Mouse (Mus musculus) kidney, postnatal 36 days (tissue): ENCODE data around the gene Actn4.
"Not testable (repeated sequence)": the region's sequence is repeated elsewhere in the genome, so short reads cannot be mapped to it uniquely, and the experiment has no call there.

Source experiments
- DNase-seq, 2 experiments: peaks; one replicate each; pipeline ENCODE4 v3.0.0; 2021 to 2022; ENCODE audit warnings: mixed read lengths in 2 of 2

Actn4 gene

DNA sequence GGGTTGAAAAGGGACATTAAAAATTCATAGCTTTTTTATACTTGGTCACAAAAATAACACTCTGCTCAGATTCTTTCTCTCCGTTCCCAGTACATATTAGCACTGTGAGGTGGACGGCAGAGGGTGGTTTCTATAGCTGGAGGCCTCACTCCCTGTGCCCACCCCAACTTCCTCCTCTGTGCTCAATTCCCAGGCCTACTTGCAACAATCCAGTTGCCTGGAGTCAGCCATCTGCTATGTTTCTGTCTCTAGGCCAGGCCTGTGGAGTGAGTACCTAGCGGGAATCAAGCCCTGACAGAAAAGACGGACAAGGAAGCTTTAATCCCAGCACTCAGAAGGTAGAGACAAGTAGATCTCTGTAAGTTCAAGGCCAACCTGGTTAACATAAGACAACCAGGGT is 39.5 kb downstream of the Actn4 start:
- no peak for DNase-seq

DNA sequence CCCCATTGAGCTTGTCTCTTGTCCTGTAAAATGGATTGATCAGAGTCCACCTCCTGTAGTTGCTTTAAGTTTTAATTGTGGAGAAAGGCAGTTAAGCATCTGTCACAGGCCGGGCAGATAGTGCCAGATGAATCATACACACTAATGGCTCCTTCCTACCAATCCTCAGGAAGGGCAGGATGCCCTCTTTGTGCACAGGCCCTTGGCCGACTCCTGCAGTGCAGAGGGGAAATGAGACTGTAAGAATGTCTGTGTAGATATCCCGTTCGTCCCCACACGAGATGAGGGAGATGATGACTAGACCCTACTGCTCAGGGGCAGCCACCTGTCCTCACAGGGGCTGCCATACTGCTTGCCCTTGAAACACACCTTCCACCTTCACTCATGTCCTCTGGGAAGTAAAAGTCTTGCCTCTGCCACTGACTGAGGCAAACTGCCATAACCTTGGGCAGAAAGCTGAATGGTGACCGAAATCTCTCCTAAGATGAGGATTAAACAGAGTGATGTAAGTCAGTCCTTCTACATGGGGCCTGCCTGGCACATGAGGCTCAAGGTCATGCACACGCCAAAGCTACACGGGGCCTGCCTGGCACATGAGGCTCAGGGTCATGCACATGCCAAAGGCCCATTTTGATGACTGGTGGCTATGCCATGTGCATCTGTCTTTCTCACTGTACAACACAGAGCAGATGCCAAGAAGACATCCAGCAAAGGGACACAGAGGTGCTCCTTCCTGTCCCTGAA is 40.2 kb downstream of the Actn4 start:
- no peak for DNase-seq

DNA sequence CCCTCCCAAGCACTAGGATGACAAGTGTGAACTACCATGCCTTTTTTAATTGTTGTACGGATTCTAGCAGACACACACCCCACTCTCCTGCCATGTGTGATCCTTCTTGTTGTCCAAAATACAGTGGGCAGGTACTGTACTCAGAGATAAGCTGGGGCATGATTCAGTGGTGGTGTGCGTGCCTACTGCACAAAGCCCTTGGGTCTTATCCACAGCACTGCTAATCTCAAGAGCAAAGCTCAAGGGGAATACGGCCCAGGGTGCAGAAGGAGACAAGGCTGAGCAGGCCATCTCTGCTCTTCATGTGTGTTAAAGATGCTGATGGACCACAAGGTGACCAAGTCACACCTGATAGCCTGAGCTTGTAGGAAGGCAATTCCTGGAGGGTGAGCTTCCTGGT is 41.0 kb downstream of the Actn4 start:
- no peak for DNase-seq

DNA sequence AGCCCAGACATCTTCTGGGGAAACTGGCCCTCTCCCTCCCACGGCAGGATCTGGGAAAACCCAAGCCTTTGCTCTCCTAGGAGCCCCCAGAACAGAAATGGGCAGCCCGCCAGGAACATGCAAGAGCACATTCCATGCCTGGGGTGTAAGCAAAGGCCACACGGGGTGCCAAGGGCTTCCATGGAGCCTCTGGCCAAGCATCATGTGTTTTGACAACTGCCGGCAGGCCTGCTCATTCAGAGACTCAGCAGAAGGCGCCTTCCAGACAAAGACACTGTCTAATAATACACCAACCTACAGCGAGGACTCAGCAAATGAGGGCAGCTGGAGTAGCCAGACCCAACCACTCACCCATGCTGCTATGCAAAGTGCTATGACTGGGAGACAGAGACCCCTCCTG is 42.3 kb downstream of the Actn4 start:
- peak; percentile 85 to 90 for DNase-seq

DNA sequence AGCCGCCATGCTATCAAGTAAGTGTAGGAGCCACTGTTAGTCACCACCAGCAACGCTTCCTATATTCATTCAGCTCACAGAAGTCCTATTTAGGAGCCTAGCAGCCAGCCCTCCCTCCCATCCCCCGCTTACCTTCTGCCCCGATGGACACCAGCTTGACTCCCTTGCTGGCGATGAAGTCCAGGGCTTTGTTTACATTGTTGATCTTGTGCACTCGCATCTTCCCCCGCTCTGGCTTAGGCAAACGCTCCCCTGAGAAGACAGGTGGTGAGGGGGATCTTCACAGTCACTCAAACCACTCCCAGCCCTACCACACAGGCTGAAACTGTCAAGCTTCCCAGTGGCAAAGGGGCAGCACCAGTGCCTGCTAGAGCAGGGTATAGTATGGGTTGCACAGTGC is 43.6 kb downstream of the Actn4 start:
- no peak for DNase-seq

DNA sequence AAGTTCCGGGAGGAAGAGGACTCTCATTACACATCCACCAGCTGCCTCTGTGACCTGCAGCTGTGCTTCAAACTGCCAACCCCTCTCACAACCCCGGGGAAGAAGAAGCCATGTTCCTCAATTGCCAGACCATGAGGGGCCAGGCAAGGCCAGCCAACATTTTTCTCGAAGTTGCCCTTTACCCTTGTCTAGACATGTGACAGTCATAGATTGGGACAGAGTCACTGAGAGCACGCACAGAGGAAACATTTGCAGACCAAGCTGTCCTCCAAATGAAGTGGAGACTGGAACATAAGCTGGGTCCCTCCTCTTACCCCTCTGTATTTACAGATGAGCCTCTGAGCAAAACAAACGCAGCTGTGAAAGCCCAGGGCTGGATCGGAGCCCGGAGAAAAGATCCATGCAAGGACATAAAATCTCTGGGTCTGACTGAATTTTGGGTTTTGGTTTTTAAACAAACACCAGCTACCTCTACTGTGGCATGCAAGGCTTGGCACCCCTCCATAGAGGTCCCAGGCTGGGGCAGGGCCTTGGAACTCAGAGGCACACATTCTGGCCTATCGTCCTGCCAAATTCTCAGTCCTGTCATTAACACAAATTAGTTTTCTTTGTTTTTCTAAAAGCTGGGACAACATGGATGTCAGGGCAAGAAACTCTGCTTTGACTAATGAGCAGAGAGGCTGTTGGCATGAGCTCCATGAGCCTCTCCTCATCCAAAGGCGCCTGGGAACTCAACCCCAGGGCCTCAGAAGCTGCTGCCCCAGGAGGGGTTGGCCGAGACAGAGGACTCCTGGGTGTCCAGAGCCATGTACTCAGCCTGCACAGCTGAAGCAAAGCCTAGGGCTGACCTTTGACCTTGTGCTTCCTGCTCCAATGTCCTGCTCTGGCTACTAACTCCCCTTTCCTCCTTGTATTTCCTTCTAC is 44.4 kb downstream of the Actn4 start:
- peak; percentile 79 to 83 for DNase-seq

DNA sequence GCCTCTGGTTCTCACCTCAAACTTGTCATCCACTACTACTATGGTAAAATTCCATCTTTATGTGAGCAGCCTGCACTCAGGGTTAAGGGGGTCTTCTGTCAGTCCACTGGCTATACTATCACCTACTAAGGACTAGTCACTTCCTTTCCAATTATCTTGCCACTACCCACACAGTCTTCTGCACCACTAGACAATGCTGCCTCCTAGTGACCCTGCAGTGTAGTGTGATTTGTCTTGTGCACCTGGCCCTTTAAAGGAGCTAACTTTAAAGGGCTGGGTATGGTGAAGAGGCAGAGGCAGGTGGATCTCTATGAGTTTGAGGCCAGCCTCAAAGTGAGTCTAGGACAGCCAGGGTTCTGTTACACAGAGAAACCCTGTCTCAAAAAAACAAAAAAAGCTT is 45.6 kb downstream of the Actn4 start:
- no peak for DNase-seq

DNA sequence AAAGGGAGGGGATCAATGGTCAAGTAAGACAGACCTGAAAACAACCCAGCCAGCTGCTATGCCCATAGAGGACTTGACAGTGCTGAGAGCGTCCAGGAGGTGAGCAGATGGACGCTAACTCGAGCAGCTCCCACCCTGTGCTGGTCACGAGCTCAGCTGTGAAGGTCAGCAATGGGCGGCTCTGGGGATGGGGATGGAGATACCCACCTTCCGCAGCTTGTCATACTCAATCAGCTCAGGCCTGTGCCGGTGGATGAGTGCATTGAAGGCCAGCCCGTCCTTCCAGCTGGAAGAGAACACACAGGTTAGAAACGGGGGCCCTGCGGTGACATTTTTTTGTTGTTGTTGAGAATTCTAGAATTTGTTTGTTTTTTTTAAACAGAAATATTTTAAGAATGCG is 49.0 kb downstream of the Actn4 start:
- no peak for DNase-seq

DNA sequence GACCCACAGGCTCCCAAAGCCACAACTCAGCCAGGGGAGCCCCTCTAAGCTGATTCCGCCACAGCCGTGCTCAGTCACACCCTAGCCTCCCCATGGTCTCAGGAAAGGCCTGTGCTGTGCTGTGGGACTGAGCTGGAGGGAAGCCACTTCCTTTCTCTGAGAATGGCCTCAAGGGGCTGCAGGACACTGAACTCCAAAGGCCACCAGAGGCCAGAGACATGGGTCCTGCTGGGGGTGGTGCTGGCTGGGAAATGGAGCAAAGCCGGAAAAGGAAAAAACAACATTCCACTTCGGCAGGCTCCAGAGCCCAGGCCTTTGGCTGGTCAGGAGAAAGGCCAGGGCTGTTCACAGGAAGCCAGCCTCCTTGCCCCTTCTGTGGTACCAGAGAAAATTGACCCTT is 50.5 kb downstream of the Actn4 start:
- peak; percentile 73 to 88 for DNase-seq

DNA sequence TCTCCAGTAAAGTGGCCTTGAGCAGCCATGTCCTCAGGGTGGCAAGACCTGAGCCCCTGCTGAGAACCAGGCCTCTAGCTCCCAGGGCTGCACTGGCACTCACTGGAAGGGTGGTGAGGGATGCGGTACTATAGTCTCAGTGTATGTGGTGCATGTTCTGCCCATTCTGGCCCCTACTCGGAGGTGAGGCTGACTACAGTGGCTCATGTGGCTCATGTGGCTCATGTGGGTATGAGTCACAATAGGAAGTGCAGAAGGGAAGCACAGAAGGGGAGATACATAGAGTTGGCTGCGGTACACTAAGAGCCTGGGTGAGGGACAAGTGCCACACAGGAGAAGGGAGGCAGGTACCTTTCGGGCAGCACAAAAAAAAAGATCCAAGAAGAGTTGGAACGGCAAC is 54.9 kb downstream of the Actn4 start:
- DNase-seq: no peak

DNA sequence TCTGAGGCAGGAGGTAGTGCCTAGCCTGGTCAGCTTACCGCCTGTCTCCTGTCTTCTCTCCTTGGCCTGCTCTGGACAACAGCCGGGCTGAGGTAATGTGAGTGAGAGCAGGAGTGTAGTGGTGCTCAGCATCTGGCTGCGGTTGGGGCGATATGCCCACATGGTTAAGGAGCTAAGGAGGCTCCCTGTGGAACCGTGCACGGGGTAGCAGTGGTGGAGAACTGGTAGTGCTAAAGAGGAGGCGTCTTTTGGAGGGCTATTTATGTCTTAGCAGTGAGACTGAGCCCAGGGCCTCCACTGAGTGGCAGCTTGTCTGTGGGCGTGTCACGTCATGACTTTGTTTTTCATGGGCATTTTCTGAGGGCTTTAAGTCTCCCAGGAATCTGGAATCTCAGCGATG is 58.4 kb downstream of the Actn4 start:
- no peak for DNase-seq

DNA sequence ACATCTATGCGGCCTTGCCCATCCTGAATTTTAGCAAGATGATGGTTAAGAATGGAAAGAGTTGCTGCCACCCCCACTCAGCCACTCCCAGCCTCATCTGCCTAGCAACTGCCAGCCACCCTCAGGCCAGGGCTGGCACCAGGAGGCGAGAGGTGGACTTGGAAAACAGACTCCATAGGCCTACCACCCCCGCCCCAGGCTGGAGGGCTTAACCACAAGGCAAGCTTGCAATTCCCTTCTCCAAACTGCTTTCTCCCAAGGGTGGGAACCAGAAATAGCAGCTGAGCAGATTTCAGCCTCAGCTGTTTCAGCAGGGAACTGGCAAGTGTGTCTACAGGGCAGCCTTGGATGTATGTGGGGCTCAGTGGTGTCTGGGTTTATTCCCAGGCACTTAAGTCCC is 59.3 kb downstream of the Actn4 start:
- DNase-seq: no peak

DNA sequence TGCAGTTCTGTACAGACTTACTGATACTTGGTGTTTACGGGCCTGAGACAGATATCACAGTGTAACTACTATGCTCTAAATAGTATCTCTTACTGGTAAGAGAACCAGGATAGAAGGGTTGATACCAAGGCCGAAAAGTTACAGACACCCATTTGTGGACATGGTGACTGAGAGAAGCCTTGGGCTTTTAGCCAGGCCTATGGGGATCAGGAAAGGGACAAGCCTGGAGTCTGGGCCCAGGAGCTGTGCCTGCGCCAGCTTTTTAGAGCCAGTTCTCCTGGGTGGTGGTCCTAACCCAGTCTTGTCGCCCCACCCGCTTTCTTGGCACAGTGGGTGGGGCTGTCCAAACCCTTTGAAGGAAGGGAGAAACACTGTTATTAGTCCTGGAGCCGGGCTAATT is 60.0 kb downstream of the Actn4 start:
- no peak for DNase-seq

DNA sequence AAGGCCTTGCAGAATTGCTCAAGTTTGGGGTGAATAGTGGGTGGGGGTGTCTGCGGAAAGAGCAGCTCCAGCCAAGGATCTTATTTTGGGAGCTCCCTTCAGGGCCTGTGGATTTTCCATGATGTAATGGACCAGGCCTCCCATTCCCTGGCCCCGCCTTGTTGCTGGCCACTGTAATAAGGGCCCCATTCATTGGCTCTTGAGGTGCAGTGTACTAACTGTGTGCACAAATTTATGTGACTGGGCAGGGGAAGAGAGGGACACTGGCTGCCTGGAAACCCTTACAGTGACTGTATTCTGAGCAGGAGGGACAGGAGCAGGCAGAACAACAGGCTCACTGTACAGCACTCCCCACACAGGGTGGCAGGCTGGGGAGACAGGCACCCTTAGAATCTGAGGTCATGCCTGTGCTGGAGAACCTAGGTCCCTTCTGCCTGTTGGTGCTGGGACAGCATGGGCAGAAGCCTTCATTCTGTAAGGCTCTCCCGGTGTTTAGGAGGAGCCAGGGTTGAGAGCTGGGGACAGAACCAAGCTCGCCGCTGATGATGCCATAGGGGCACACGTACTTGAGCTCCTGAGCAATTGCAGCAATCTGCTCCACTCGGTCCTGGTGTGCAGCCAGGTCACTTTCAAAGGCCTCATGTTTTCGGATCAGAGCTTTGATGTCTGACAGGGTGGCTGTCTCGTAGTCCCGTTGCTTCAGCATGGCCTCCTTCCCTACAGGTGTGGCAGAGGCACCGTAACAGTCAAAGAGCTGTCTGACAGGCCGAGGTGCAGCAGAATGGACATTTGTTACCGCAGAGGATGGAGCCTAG is 60.6 kb downstream of the Actn4 start:
- peak in 1 of 2 experiments; percentile 61 for DNase-seq

DNA sequence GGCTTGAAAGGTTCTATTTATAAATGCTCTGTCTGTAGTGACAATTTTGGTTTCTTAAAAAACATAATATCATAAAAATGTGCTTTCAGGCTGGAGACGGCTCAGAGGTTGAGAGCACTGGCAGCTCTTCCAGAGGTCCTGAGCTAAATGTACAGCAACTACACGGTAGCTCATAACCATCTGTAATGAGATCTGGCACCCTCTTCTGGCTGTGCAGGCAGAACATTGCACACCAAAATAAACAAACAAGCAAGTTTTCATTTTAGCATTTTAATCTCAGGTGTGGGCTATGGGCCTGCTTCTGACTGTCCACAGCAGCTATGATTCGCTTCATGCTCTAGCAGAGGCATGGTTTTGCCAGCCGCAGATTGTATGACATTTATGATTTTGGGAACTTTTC is 62.2 kb downstream of the Actn4 start:
- DNase-seq: no peak

DNA sequence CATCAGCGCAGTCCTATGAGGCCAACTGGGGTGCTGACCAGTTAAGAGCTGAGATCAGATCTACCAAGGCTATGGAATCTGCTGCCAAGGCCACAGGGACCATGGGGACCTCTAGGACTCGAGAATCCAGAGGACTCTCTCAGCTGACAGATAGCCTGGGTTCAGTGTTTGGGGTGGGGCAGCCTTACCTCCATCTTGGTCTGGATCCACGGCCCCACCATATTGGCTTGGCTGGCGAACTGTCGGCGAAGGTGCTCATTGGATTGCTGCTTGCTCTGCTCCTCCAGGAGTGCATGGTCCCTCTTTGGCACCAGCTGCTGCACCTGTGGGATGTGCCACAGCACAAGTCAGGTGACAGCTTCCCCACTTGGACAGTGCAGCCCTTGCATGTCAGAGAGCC is 64.5 kb downstream of the Actn4 start:
- no peak for DNase-seq

DNA sequence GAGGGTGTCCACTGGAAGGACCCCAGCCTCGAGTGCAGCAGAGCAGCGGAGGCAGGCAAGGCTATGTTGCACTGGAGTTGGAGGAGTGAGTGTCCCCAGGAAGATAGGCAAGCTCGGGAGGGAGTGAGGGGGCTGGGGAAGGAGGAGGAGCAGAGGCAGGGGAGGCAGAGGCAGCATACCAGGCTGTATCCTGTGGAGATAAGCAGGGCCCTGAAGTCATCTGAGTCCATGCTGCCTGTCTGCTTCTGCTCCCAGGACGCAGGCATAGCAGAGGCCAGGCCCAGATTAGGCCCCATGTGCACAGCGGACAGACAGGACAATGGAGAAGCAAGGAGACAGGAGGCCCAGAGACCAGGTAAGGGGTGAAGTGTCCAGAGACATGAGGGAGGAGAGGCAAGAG is 67.2 kb downstream of the Actn4 start:
- DNase-seq: no peak

DNA sequence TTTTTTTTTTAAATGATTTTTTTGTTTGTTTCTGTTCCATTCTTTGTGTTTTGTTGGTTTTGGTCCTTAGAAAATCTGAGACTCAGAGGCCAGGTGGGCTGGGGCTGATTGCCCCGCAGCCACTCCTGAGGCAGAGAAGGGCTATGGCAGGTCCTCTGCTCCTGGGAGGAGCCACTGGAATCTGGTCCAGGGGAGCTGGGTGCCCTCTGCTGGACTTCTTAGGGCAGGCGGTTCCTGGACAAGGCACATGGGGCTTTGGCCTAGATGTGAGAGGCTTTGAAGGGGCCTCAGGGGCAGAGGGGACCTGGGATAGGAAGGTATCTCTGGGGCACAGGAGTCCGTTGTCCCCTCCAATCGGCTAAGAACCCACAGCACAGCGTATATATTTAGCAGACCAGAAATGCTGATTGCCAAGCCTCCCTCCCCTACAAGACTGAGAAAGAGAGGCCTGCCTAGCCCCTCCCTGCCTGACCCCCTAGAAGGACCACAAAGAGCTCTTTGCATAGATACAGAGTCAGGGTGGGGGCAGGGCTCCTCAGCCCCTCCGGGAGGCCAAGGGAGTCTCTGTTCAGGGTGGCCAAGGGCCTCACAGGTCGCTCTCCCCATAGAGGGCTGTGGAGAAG is 68.4 kb downstream of the Actn4 start:
- DNase-seq: peak; percentile 54 to 75

DNA sequence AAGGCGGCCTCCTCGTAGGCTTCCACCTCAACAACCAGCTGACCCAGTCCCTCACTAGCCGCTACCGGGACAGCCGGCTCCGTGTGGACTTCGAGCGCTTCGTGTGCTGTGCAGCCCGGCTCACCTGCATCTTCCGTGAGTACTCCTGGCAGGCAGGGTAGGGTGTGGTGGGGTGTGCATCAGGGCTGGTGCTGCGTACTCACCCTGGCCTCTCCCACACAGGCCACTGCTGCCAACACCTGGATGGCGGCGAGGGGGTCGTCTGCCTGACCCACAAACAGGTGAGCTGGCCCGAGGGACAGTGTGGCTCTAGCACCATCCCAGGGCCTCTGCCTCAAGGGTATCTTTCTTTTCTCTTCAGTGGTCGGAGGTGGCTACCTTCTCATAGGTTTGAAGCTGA is 69.5 kb downstream of the Actn4 start:
- DNase-seq: no peak

DNA sequence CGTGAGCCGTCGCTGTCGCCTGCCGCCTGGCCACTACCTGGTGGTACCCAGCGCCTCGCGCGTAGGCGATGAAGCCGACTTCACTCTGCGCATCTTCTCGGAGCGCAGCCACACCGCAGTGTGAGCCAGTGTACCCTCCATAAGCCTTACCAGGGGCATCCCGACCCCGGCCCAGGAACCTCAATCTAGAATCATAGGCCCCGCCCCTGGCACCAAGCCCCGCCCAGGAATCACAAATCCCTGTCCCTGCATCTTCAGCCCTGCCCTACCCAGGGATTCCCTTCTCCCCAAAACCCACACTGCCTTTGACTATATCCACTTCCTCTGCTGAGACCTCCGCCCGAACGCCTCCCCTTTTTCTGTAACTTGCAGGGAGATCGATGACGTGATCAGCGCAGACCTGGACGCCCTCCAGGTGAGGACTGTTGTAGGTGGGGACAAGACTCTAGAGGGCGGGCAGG is 73.4 kb downstream of the Actn4 start:
- no peak for DNase-seq

DNA sequence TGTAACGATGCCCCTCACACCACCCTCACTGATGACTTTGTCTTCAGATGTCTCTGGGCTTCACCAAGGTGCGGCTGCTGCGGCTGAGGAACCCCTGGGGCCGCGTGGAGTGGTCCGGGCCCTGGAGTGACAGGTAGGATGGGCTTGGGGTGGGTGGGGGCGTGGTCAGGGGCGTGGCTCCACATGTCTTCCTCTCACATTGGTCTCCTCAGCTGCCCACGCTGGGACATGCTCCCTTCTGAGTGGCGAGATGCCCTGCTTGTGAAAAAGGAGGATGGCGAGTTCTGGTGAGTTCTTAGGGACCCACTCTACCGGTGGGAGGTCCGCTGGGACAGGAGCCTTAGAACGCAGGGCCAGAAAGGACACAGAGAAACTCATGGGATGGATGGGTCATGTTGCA is 75.7 kb downstream of the Actn4 start:
- DNase-seq: no peak

DNA sequence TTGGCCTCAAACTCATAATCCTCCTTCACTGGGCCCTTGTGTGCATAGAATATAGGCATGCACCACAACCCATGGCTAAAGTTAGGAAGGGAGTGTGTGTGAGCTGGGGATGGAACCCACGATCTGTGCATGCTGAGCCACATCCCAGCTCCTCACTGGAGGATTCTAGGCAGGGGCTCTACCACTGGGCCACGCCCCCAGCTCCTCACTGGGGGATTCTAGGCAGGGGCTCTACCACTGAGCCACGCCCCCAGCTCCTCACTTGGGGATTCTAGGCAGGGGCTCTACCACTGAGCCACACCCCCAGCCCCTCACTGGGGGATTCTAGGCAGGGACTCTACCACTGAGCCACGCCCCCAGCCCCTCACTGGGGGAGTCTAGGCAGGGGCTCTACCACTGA is 78.4 kb downstream of the Actn4 start:
- not testable (repeated sequence) for DNase-seq

DNA sequence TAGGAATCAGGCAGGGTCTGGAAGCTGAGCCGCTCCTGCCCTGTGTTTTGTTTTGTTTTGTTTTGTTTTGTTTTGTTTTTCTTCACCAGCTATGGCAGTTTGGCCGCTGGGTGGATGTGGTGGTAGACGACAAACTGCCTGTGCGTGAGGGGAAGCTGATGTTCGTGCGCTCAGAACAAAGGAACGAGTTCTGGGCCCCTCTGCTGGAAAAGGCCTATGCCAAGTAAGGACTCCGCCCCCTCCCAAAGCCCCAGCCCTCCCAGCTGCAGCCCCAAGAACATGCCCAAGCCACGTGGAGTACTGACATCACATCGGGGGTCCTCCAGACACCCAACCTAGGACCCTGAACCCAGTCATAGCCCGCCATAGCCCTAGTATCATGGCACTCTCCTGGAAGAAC is 79.1 kb downstream of the Actn4 start:
- no peak for DNase-seq
